Mouse (Mus musculus) adrenal gland, postnatal 4 days (tissue): ENCODE data around the gene Crtc3. TPM values are rescaled to one million over a fixed set of nuclear protein-coding genes. Genes with fewer than 3 reads are reported as not detected.

Experiments
- DNase-seq, 2 experiments: peaks; one replicate each; pipeline ENCODE4 v3.0.0; 2021 to 2022; ENCODE audit warnings: low spot score in 2 of 2, mixed read lengths in 2 of 2
- total RNA-seq, 2 experiments: library from RNA; stranded (reverse); gene quantifications; 2 replicates each; pipeline ENCODE4 v1.2.3; 2021

The Crtc3 gene
- total RNA-seq, 2 experiments from 2014 or later, result 36.4 to 39.8 TPM

GRCm38 (mm10) chr7:80641497-80641896 is 47.2 kb downstream of the Crtc3 start:
- no peak for DNase-seq

GRCm38 (mm10) chr7:80639981-80640380 is 48.7 kb downstream of the Crtc3 start:
- no peak for DNase-seq

- no peak for DNase-seq
These were observed 50.2 kb downstream of the Crtc3 start for GRCm38 (mm10) chr7:80638460-80638859.

- no peak for DNase-seq
These were observed 51.5 kb downstream of the Crtc3 start for GRCm38 (mm10) chr7:80636953-80637800.

- no peak for DNase-seq
These were observed 52.3 kb downstream of the Crtc3 start for GRCm38 (mm10) chr7:80636288-80636952.

GRCm38 (mm10) chr7:80635866-80636265 is 52.8 kb downstream of the Crtc3 start:
- DNase-seq, result no peak

GRCm38 (mm10) chr7:80634741-80635140 is 53.9 kb downstream of the Crtc3 start:
- DNase-seq, result no peak

GRCm38 (mm10) chr7:80633635-80634034 is 55.0 kb downstream of the Crtc3 start:
- no peak for DNase-seq

GRCm38 (mm10) chr7:80631993-80632392 is 56.7 kb downstream of the Crtc3 start:
- no peak for DNase-seq

- DNase-seq, result no peak
These were observed 57.3 kb downstream of the Crtc3 start for GRCm38 (mm10) chr7:80631405-80631804.

GRCm38 (mm10) chr7:80629369-80629768 is 59.3 kb downstream of the Crtc3 start:
- DNase-seq, result no peak

- no peak for DNase-seq
These were observed 59.9 kb downstream of the Crtc3 start for GRCm38 (mm10) chr7:80628708-80629183.

- DNase-seq, result no peak
These were observed 61.7 kb downstream of the Crtc3 start for GRCm38 (mm10) chr7:80626943-80627342.

- DNase-seq, result no peak
These were observed 62.8 kb downstream of the Crtc3 start for GRCm38 (mm10) chr7:80625841-80626240.

GRCm38 (mm10) chr7:80623276-80623675 is 65.4 kb downstream of the Crtc3 start:
- no peak for DNase-seq

- no peak for DNase-seq
These were observed 72.6 kb downstream of the Crtc3 start for GRCm38 (mm10) chr7:80616096-80616495.

- no peak for DNase-seq
These were observed 74.6 kb downstream of the Crtc3 start for GRCm38 (mm10) chr7:80614042-80614441.

- DNase-seq, result no peak
These were observed 76.4 kb downstream of the Crtc3 start for GRCm38 (mm10) chr7:80612191-80612787.

GRCm38 (mm10) chr7:80611646-80612045 is 77.0 kb downstream of the Crtc3 start:
- no peak for DNase-seq

- DNase-seq, result no peak
These were observed 81.2 kb downstream of the Crtc3 start for GRCm38 (mm10) chr7:80607503-80607902.

GRCm38 (mm10) chr7:80606435-80606834 is 82.2 kb downstream of the Crtc3 start:
- DNase-seq, result no peak

GRCm38 (mm10) chr7:80605557-80605930 is 83.1 kb downstream of the Crtc3 start:
- no peak for DNase-seq
